10 mouse cellular contexts compared by ENCODE assay signal in genomic region chr11:95393500-95393816, GRCm38 (mm10). TPM values are rescaled to one million over a fixed set of nuclear protein-coding genes. Genes with fewer than 3 reads are reported as not detected.
A peak's percentile ranks its signal among the peaks of the same experiment; 100 is the strongest.
DNase-seq lines count a peak whose midpoint lies in the region; ATAC-seq and TF ChIP-seq lines count a peak whose summit lies in the region.
"Had no signal": no experiment of that assay in that cellular context is flagged by ENCODE, and none has a peak within 500 bp of the region (broad histone marks: within the 10 kb centered on the region; RNA-seq: fewer than 3 reads in every experiment).

No protein-coding gene starts in this region.

- no peak for ATAC-seq in heart, embryonic 16.5 days (replicated peaks; ENCODE audit: extremely low read depth, insufficient read depth, low FRiP score)
- ATAC-seq in embryonic facial prominence, embryonic 11.5 days (replicated peaks; ENCODE audit: insufficient number of reproducible peaks, low FRiP score, low TSS enrichment, low read depth) = no peak
- ATAC-seq: CD4-positive, CD25-positive, alpha-beta regulatory T cell, adult 4 months; intestine, postnatal 0 days had no signal

- TF ChIP-seq POLR2A in lung, adult 2 months (IDR thresholded peaks at IDR 0.05; ENCODE audit: borderline replicate concordance, extremely low read depth, low read depth, low read length) = no peak

- H3K27ac ChIP-seq in heart, embryonic 16.5 days (ENCODE audit: low read length) = peak overlapping the region; percentile 11; the same call in 1 of the 2 replicates
- no peak overlapping the region for H3K27ac ChIP-seq in embryonic facial prominence, embryonic 11.5 days (replicated peaks; ENCODE audit: low read depth, low read length)
- H3K27ac ChIP-seq: liver, embryonic 13.5 days had no signal

- no peaks in the 10 kb centered on the region for H3K9me3 ChIP-seq in heart, embryonic 16.5 days (replicated peaks; ENCODE audit: control insufficient read depth, low read length)
- H3K9me3 ChIP-seq in embryonic facial prominence, embryonic 11.5 days (replicated peaks; ENCODE audit: control insufficient read depth, low read length) = no peaks in the 10 kb centered on the region
- H3K9me3 ChIP-seq: liver, embryonic 13.5 days had no signal

- H3K36me3 ChIP-seq in heart, embryonic 16.5 days (ENCODE audit: control insufficient read depth, insufficient read depth) = peaks cover 16% of the 10 kb centered on the region
- peaks cover 11% of the 10 kb centered on the region for H3K36me3 ChIP-seq in embryonic facial prominence, embryonic 11.5 days (replicated peaks; ENCODE audit: control insufficient read depth, insufficient read depth, low read depth, low read length)

- no peak overlapping the region for H3K9ac ChIP-seq in heart, embryonic 16.5 days (ENCODE audit: low read length)
- H3K9ac ChIP-seq in embryonic facial prominence, embryonic 11.5 days (replicated peaks; ENCODE audit: low read length) = no peak overlapping the region
- H3K9ac ChIP-seq: liver, embryonic 13.5 days had no signal

- no peak for DNase-seq in heart, adult 18-20 months
- peak; percentile 28 for DNase-seq in R1 (ENCODE audit: low read depth, low spot score)
- peak; percentile 54 for DNase-seq in embryonic facial prominence, embryonic 11.5 days (ENCODE audit: low spot score)
- peak; percentile 94 for DNase-seq in gonadal fat pad, adult 2 months (ENCODE audit: low read depth)
- no peak for DNase-seq in lung, adult 2 months
- no peak for DNase-seq in spleen, postnatal 10 days (ENCODE audit: low spot score in 2 of 2)
- DNase-seq: liver, embryonic 13.5 days had no signal

- H3K4me2 ChIP-seq in heart, embryonic 16.5 days (ENCODE audit: low read depth, low read length) = no peak overlapping the region
- no peak overlapping the region for H3K4me2 ChIP-seq in embryonic facial prominence, embryonic 11.5 days (ENCODE audit: low read depth, low read length)
- H3K4me2 ChIP-seq: liver, embryonic 13.5 days had no signal

- H3K4me3 ChIP-seq in heart, embryonic 16.5 days (ENCODE audit: low read length) = no peak overlapping the region
- no peak overlapping the region for H3K4me3 ChIP-seq in embryonic facial prominence, embryonic 11.5 days (ENCODE audit: low read depth, low read length)
- H3K4me3 ChIP-seq in lung, adult 2 months (replicated peaks; ENCODE audit: extremely low read depth, low read depth, low read length) = no peak overlapping the region
- H3K4me3 ChIP-seq: liver, embryonic 13.5 days had no signal

- no peaks in the 10 kb centered on the region; the same call in 1 of the 2 replicates for H3K4me1 ChIP-seq in heart, embryonic 16.5 days (ENCODE audit: control insufficient read depth, insufficient read depth, low read length)
- no peaks in the 10 kb centered on the region; the same call in 1 of the 2 replicates for H3K4me1 ChIP-seq in embryonic facial prominence, embryonic 11.5 days (ENCODE audit: control insufficient read depth, insufficient read depth, low read length)
- H3K4me1 ChIP-seq in lung, adult 2 months (ENCODE audit: control insufficient read depth, insufficient read depth, low read length) = no peaks in the 10 kb centered on the region
- H3K4me1 ChIP-seq: liver, embryonic 13.5 days had no signal

- no peaks in the 10 kb centered on the region for H3K27me3 ChIP-seq in heart, embryonic 16.5 days (ENCODE audit: control insufficient read depth, insufficient read depth, low read length)
- no peaks in the 10 kb centered on the region for H3K27me3 ChIP-seq in embryonic facial prominence, embryonic 11.5 days (ENCODE audit: control insufficient read depth, insufficient read depth, low read length)

- 33% methylated on average over 5 of the region's 5 CpGs for WGBS in heart, embryonic 16.5 days
- WGBS in embryonic facial prominence, embryonic 11.5 days = 27% methylated on average over 5 of the region's 5 CpGs
- WGBS in lung, adult 2 months = 45% methylated on average over 5 of the region's 5 CpGs

- TF ChIP-seq CTCF in lung, adult 2 months (IDR thresholded peaks at IDR 0.05; ENCODE audit: insufficient read depth, low read length) = no peak

RNA-seq across cellular contexts. Expression of gene Slc35b1, which starts 9.0 kb away (rescaled TPM):
- 71.2 and 73.0 TPM in 2 replicates for polyA plus RNA-seq in heart, embryonic 16.5 days (2015; fragmentation: Nextera tagmentation; extraction: Ambion mirVana)
- 10 to 100 TPM; 32.0 to 37.3 TPM for total RNA-seq in heart, adult 18-20 months (2021)
- 125 and 134 TPM in 2 replicates for polyA plus RNA-seq in embryonic facial prominence, embryonic 11.5 days (2014; fragmentation: Nextera tagmentation; extraction: Ambion mirVana)
- polyA plus RNA-seq in gonadal fat pad, adult 2 months (2012; rRNA removed) = 157 TPM in 2 replicates
- 60.6 and 80.9 TPM in 2 replicates for polyA plus RNA-seq in lung, adult 2 months (2012; rRNA removed)

RNA-seq across cellular contexts. Expression of gene Spop, which starts 20.4 kb away (rescaled TPM):
- 135 and 157 TPM in 2 replicates for polyA plus RNA-seq in heart, embryonic 16.5 days (2015; fragmentation: Nextera tagmentation; extraction: Ambion mirVana)
- 100 to 1,000 TPM; 159 to 164 TPM for total RNA-seq in heart, adult 18-20 months (2021)
- polyA plus RNA-seq in embryonic facial prominence, embryonic 11.5 days (2014; fragmentation: Nextera tagmentation; extraction: Ambion mirVana) = 95.3 and 100 TPM in 2 replicates
- polyA plus RNA-seq in gonadal fat pad, adult 2 months (2012; rRNA removed) = 38.5 and 70.1 TPM in 2 replicates
- 70.1 and 125 TPM in 2 replicates for polyA plus RNA-seq in lung, adult 2 months (2012; rRNA removed)

RNA-seq across cellular contexts. Expression of gene Fam117a, which starts 56.6 kb away (rescaled TPM):
- polyA plus RNA-seq in heart, embryonic 16.5 days (2015; fragmentation: Nextera tagmentation; extraction: Ambion mirVana) = 5.0 and 6.3 TPM in 2 replicates
- total RNA-seq in heart, adult 18-20 months (2021) = 1 to 10 TPM; 6.6 to 7.0 TPM
- 14.1 and 15.0 TPM in 2 replicates for polyA plus RNA-seq in embryonic facial prominence, embryonic 11.5 days (2014; fragmentation: Nextera tagmentation; extraction: Ambion mirVana)
- 28.6 and 32.8 TPM in 2 replicates for polyA plus RNA-seq in gonadal fat pad, adult 2 months (2012; rRNA removed)
- 55.8 and 59.8 TPM in 2 replicates for polyA plus RNA-seq in lung, adult 2 months (2012; rRNA removed)

Comparison
In these comparisons a context has a peak if more than half of its experiments do, and no peak if none do; other contexts are left out.
1. DNase-seq: peak in R1 (single experiment), embryonic facial prominence, embryonic 11.5 days (single experiment) and gonadal fat pad, adult 2 months (single experiment); none in heart, adult 18-20 months (0 of 2), lung, adult 2 months (single experiment) and spleen, postnatal 10 days (0 of 2).